Mouse (Mus musculus) embryo, embryonic 10 days (tissue): ENCODE data around the gene Gcnt2.
"Not testable (repeated sequence)": the region's sequence is repeated elsewhere in the genome, so short reads cannot be mapped to it uniquely, and the experiment has no call there.

Experiments
- DNase-seq: peaks from one replicate; pipeline ENCODE4 v3.0.0-alpha.2; 2015; ENCODE audit warnings: low spot score

The Gcnt2 gene

GRCm38 (mm10) chr13:40943936-40944335 lies 84.4 kb downstream of the Gcnt2 start:
- DNase-seq, result no peak

- DNase-seq, result no peak
These were observed 84.8 kb downstream of the Gcnt2 start for GRCm38 (mm10) chr13:40944346-40944745.

GRCm38 (mm10) chr13:40946513-40946912 lies 87.0 kb downstream of the Gcnt2 start:
- DNase-seq, result no peak

- no peak for DNase-seq
These were observed 88.1 kb downstream of the Gcnt2 start for GRCm38 (mm10) chr13:40947538-40948205.

- no peak for DNase-seq
These were observed 91.9 kb downstream of the Gcnt2 start for GRCm38 (mm10) chr13:40951386-40951976.

GRCm38 (mm10) chr13:40953231-40953630 lies 93.7 kb downstream of the Gcnt2 start:
- no peak for DNase-seq

GRCm38 (mm10) chr13:40955773-40956172 lies 96.2 kb downstream of the Gcnt2 start:
- DNase-seq, result no peak

GRCm38 (mm10) chr13:40967609-40968008 lies 108.1 kb downstream of the Gcnt2 start:
- DNase-seq, result no peak

- no peak for DNase-seq
These were observed 109.0 kb downstream of the Gcnt2 start for GRCm38 (mm10) chr13:40968564-40968963.

- no peak for DNase-seq
These were observed 110.3 kb downstream of the Gcnt2 start for GRCm38 (mm10) chr13:40969761-40970390.

GRCm38 (mm10) chr13:40971261-40971660 lies 111.7 kb downstream of the Gcnt2 start:
- no peak for DNase-seq

- no peak for DNase-seq
These were observed 112.3 kb downstream of the Gcnt2 start for GRCm38 (mm10) chr13:40971831-40972230.

- DNase-seq, result no peak
These were observed 113.4 kb downstream of the Gcnt2 start for GRCm38 (mm10) chr13:40972976-40973375.

- DNase-seq, result peak; percentile 83
These were observed 118.1 kb downstream of the Gcnt2 start for GRCm38 (mm10) chr13:40977609-40978008.

GRCm38 (mm10) chr13:40978652-40979051 lies 119.1 kb downstream of the Gcnt2 start:
- no peak for DNase-seq

GRCm38 (mm10) chr13:40979321-40979720 lies 119.8 kb downstream of the Gcnt2 start:
- DNase-seq, result no peak

- DNase-seq, result no peak
These were observed 123.2 kb downstream of the Gcnt2 start for GRCm38 (mm10) chr13:40982759-40983158.

- no peak for DNase-seq
These were observed 126.5 kb downstream of the Gcnt2 start for GRCm38 (mm10) chr13:40986081-40986480.

- not testable (repeated sequence) for DNase-seq
These were observed 128.2 kb downstream of the Gcnt2 start for GRCm38 (mm10) chr13:40987608-40988303.

- DNase-seq, result no peak
These were observed 128.9 kb downstream of the Gcnt2 start for GRCm38 (mm10) chr13:40988418-40988817.

- peak; percentile 38 for DNase-seq
These were observed 135.1 kb downstream of the Gcnt2 start for GRCm38 (mm10) chr13:40994487-40995263.

GRCm38 (mm10) chr13:40998537-40998936 lies 139.0 kb downstream of the Gcnt2 start:
- DNase-seq, result not testable (repeated sequence)
